31 mouse cellular contexts compared by ENCODE assay signal in the genomic region with DNA sequence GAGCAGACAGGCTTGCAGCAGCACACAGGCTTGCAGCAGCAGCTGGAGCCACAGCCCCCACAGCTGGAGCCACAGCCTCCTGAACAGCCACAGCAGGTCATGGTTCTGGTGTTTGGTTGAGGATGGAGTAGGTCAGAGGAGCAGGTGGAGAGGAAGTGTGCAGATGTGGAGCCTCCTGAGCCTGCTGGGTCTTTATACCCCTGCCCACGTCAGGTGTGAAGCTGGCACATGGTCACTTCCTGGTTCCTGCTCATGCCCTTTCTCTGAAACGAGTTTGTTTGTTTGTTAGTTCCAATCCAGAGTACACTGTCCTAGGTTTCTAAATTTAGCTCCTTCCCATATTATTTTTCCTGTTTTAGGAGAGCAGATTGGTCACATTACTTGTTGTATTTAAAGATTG. TPM values are rescaled to one million over a fixed set of nuclear protein-coding genes. Genes with fewer than 3 reads are reported as not detected.
"Had no signal": no experiment of that assay in that cellular context is flagged by ENCODE, and none has a peak within 500 bp of the region (broad histone marks: within the 10 kb centered on the region; RNA-seq: fewer than 3 reads in every experiment).

A gene (minus strand): TSS at position 101 of the 400 bp plus-strand sequence.

RNA-seq across cellular contexts. Expression of the gene that starts here (rescaled TPM):
- polyA plus RNA-seq: limb, embryonic 10.5 days; limb, embryonic 11.5 days; limb, embryonic 12.5 days; limb, embryonic 13.5 days; limb, embryonic 14.5 days; limb, embryonic 15.5 days; liver, adult 2 months; liver, embryonic 11.5 days; liver, embryonic 12.5 days; liver, embryonic 13.5 days; liver, embryonic 14.5 days; liver, embryonic 15.5 days; liver, embryonic 16.5 days; liver, postnatal 0 days; lung, adult 2 months; lung, embryonic 14.5 days; lung, embryonic 15.5 days; lung, embryonic 16.5 days; lung, postnatal 0 days; macrophage; midbrain, embryonic 10.5 days; midbrain, embryonic 11.5 days; midbrain, embryonic 12.5 days; midbrain, embryonic 13.5 days; midbrain, embryonic 14.5 days; midbrain, embryonic 15.5 days; midbrain, embryonic 16.5 days; midbrain, postnatal 0 days; myocyte; neural tube, embryonic 11.5 days; neural tube, embryonic 12.5 days had no signal
